Mouse (Mus musculus) liver, embryonic 11.5 days (tissue): Measurements from ENCODE around the gene Tax1bp1. TPM values are rescaled to one million over a fixed set of nuclear protein-coding genes. Genes with fewer than 3 reads are reported as not detected.

Experiments
- ATAC-seq: fragments of 200-750 bp; cut with Nextera tagmentation; replicated peaks from 2 replicates; pipeline ENCODE4 v1.8.0; 2017; ENCODE audit warnings: moderate number of reproducible peaks, mild to moderate bottlenecking, moderate TSS enrichment, moderate library complexity; ENCODE audit not compliant: low FRiP score
- DNase-seq: peaks from one replicate; pipeline ENCODE4 v3.0.0-alpha.2; 2017; ENCODE audit warnings: low spot score
- H3K27ac ChIP-seq: fragments of 300-500 bp; sonication (generic); 2 replicates; pipeline ENCODE4 v1.5.1; 2014; ENCODE audit warnings: mild to moderate bottlenecking, low read depth, low read length, control low read depth
- H3K27me3 ChIP-seq: fragments of 300-500 bp; sonication (generic); replicated peaks from 2 replicates; pipeline ENCODE4 v1.6.1; 2014; ENCODE audit warnings: low read length, mixed read lengths; ENCODE audit not compliant: control insufficient read depth, insufficient read depth
- H3K36me3 ChIP-seq: fragments of 300-500 bp; sonication (generic); 2 replicates; pipeline ENCODE4 v1.6.1; 2014; ENCODE audit warnings: mild to moderate bottlenecking, low read length, moderate library complexity, mixed read lengths; ENCODE audit not compliant: control insufficient read depth, insufficient read depth
- H3K4me1 ChIP-seq: fragments of 300-500 bp; sonication (generic); replicated peaks from 2 replicates; pipeline ENCODE4 v1.6.1; 2014; ENCODE audit warnings: low read length, mixed read lengths; ENCODE audit not compliant: control insufficient read depth, insufficient read depth
- H3K4me2 ChIP-seq: fragments of 300-500 bp; sonication (generic); 2 replicates; pipeline ENCODE4 v1.6.1; 2014; ENCODE audit warnings: mild to moderate bottlenecking, control low read depth, moderate library complexity
- H3K4me3 ChIP-seq: fragments of 300-500 bp; sonication (generic); 2 replicates; pipeline ENCODE4 v1.5.1; 2014; ENCODE audit warnings: low read depth, low read length, control low read depth
- H3K9ac ChIP-seq: fragments of 300-500 bp; sonication (generic); 2 replicates; pipeline ENCODE4 v1.6.1; 2014; ENCODE audit warnings: low read depth, low read length, control low read depth
- H3K9me3 ChIP-seq: fragments of 300-500 bp; sonication (generic); 2 replicates; pipeline ENCODE4 v1.6.1; 2016; ENCODE audit warnings: low read length, inconsistent platforms, mixed read lengths; ENCODE audit not compliant: control insufficient read depth
- WGBS: fragments of 180-500 bp; shearing (Covaris S2); extraction: QIAGEN DNeasy Blood & Tissue Kit; methylation state at CpG from one replicate; pipeline ENCODE4 v1.1.7; 2014; 5-methylcytosine and 5-hydroxymethylcytosine counted together
- polyA plus RNA-seq: library from polyadenylated mRNA; unstranded; fragments of >200 nt; fragmentation: Nextera tagmentation; extraction: Ambion mirVana; gene quantifications from 2 replicates; pipeline ENCODE4 v1.2.1, GENCODE M21; 2014

The Tax1bp1 gene
- polyA plus RNA-seq, 1 experiment from 2014 or later = 83.2 TPM

GRCm38 (mm10) chr6:52713897-52714509 lies 474 bp downstream of the Tax1bp1 start:
- Histone ChIP-seq H3K9ac (peak overlapping the region; percentile 76), H3K4me2 (peak overlapping the region; percentile 62), H3K4me3 (peak overlapping the region; percentile 79), H3K36me3 (no peaks in the 10 kb centered on the region), H3K9me3 (no peaks in the 10 kb centered on the region), H3K27me3 (no peaks in the 10 kb centered on the region), H3K4me1 (peaks cover 3% of the 10 kb centered on the region; the same call in 1 of the 2 replicates), H3K27ac (peak overlapping the region; percentile 77)
- ATAC-seq (peak; percentile 80), DNase-seq (peak; percentile 84)
- under 1% methylated on average over 52 of the region's 52 CpGs for WGBS

- no peaks in the 10 kb centered on the region for H3K36me3 ChIP-seq
- 82% methylated on average over 5 of the region's 5 CpGs for WGBS
- no peak overlapping the region for H3K27ac ChIP-seq
- no peaks in the 10 kb centered on the region for H3K9me3 ChIP-seq
- no peaks in the 10 kb centered on the region for H3K27me3 ChIP-seq
- H3K9ac ChIP-seq = no peak overlapping the region
- DNase-seq (no peak), ATAC-seq (no peak)
- no peak overlapping the region for H3K4me3 ChIP-seq
- peaks cover 3% of the 10 kb centered on the region; the same call in 1 of the 2 replicates for H3K4me1 ChIP-seq
- H3K4me2 ChIP-seq = no peak overlapping the region
Observed at GRCm38 (mm10) chr6:52717493-52718192, 4.1 kb downstream of the Tax1bp1 start.

GRCm38 (mm10) chr6:52724805-52725439 lies 11.4 kb downstream of the Tax1bp1 start:
- H3K4me2 ChIP-seq = no peak overlapping the region
- H3K4me1 ChIP-seq = no peaks in the 10 kb centered on the region
- H3K4me3 ChIP-seq = no peak overlapping the region
- H3K27ac ChIP-seq = no peak overlapping the region
- peaks cover 13% of the 10 kb centered on the region for H3K36me3 ChIP-seq
- ATAC-seq = no peak
- no peaks in the 10 kb centered on the region for H3K27me3 ChIP-seq
- DNase-seq = no peak
- no peaks in the 10 kb centered on the region for H3K9me3 ChIP-seq
- no peak overlapping the region for H3K9ac ChIP-seq
- 65% methylated on average over 8 of the region's 8 CpGs for WGBS

- ATAC-seq = no peak
- no peak overlapping the region for H3K4me2 ChIP-seq
Observed at GRCm38 (mm10) chr6:52730338-52730737, 16.8 kb downstream of the Tax1bp1 start.

GRCm38 (mm10) chr6:52734630-52735029 lies 21.1 kb downstream of the Tax1bp1 start:
- H3K9me3 ChIP-seq = no peaks in the 10 kb centered on the region
- H3K4me2 ChIP-seq = no peak overlapping the region
- H3K4me1 ChIP-seq = no peaks in the 10 kb centered on the region
- DNase-seq (no peak), ATAC-seq (no peak)
- H3K4me3 ChIP-seq = no peak overlapping the region
- no peak overlapping the region for H3K27ac ChIP-seq
- no peak overlapping the region for H3K9ac ChIP-seq
- whole genome bisulfite sequencing = 73% methylated on average over 2 of the region's 2 CpGs
- H3K36me3 ChIP-seq = peaks cover 4% of the 10 kb centered on the region; the same call in 1 of the 2 replicates
- H3K27me3 ChIP-seq = no peaks in the 10 kb centered on the region

More at GRCm38 (mm10) chr6:52730338-52730737, 16.8 kb downstream of the Tax1bp1 start:
- WGBS = 58% methylated on average over 4 of the region's 4 CpGs
- H3K27me3 ChIP-seq = no peaks in the 10 kb centered on the region
- no peak overlapping the region for H3K4me3 ChIP-seq
- DNase-seq = no peak
- H3K9ac ChIP-seq = no peak overlapping the region
- no peak overlapping the region for H3K27ac ChIP-seq
- H3K36me3 ChIP-seq = peaks cover 13% of the 10 kb centered on the region
- no peaks in the 10 kb centered on the region for H3K4me1 ChIP-seq
- H3K9me3 ChIP-seq = no peaks in the 10 kb centered on the region

GRCm38 (mm10) chr6:52752832-52753231 lies 39.3 kb downstream of the Tax1bp1 start:
- DNase-seq = no peak
- peak; percentile 47; the same call in 1 of the 2 replicates for ATAC-seq
- H3K9ac ChIP-seq = no peak overlapping the region
- H3K4me3 ChIP-seq = no peak overlapping the region
- H3K4me1 ChIP-seq = no peaks in the 10 kb centered on the region
- no peaks in the 10 kb centered on the region for H3K9me3 ChIP-seq
- H3K36me3 ChIP-seq = no peaks in the 10 kb centered on the region; the same call in 1 of the 2 replicates
- no peak overlapping the region for H3K4me2 ChIP-seq
- WGBS = 84% methylated on average over 5 of the region's 5 CpGs
- no peak overlapping the region for H3K27ac ChIP-seq
- no peaks in the 10 kb centered on the region for H3K27me3 ChIP-seq

- Histone ChIP-seq H3K36me3 (peaks cover 13% of the 10 kb centered on the region; the same call in 1 of the 2 replicates), H3K4me1 (no peaks in the 10 kb centered on the region), H3K4me2 (no peak overlapping the region), H3K27ac (no peak overlapping the region), H3K4me3 (no peak overlapping the region), H3K9me3 (no peaks in the 10 kb centered on the region), H3K27me3 (no peaks in the 10 kb centered on the region), H3K9ac (no peak overlapping the region)
- DNase-seq (no peak), ATAC-seq (no peak)
- WGBS = 67% methylated on average over 7 of the region's 7 CpGs
Observed at GRCm38 (mm10) chr6:52765206-52765605, 51.7 kb downstream of the Tax1bp1 start.

GRCm38 (mm10) chr6:52770789-52771188 lies 57.3 kb downstream of the Tax1bp1 start:
- Histone ChIP-seq H3K27me3 (no peaks in the 10 kb centered on the region), H3K4me1 (no peaks in the 10 kb centered on the region), H3K9ac (no peak overlapping the region), H3K4me2 (no peak overlapping the region), H3K9me3 (no peaks in the 10 kb centered on the region), H3K27ac (no peak overlapping the region), H3K4me3 (no peak overlapping the region), H3K36me3 (peaks cover 8% of the 10 kb centered on the region; the same call in 1 of the 2 replicates)
- ATAC-seq (0 out of 2 replicates have a peak, but pooled peaks have one; percentile 41), DNase-seq (no peak)
- 85% methylated on average over 1 of the region's 1 CpGs for WGBS
